Mouse (Mus musculus): ENCODE results near the gene Vwce.
A peak's percentile ranks its signal among the peaks of the same experiment; 100 is the strongest.

The Vwce gene

DNA sequence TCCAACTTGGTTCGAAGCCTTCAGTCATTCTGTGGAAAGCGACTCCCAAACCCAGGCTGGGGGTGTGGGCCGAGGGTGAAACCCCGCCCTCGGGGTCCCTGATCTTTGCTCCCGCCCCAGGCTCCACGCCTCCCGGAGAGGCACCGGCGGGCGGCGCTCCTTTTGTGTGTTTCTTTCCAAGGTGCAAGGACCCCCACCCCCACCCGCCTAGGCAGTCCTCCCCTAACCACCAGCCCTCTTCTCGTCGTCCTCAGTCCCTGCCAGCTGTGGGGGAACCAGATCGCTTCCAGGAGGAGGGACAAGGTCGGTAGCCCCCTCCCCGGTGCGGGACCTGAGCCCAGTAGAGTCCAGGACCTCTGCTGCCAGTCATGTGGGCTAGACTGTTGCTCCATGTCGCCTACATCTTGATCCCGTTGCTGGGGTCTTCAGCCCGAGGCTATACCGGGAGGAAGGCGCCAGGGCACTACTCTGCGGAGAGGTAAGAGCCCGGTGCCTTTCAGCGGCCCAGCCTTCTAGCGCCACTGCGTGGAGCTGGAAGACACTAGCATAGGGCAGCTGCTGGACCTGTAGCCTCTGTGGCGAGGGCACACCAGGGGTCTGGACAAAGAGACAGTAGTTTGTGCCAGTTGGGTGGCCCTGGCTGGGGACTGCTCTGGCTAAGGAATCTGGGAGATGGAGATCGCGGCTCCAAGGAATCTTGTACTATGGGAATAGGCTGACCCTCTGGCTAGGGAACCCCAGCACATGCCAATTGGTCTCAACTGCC lies at the start of gene Vwce:
Gene Vwce, plus strand, starts transcription at position 108 of the 766 bp plus-strand sequence.
- peak; percentile 45 for DNase-seq

GRCm38 (mm10) chr19:10585112-10585511 lies 48.9 kb upstream of the Vwce start:
- DNase-seq = no peak

- no peak for DNase-seq
These were observed 46.8 kb upstream of the Vwce start for GRCm38 (mm10) chr19:10587231-10587630.

DNA sequence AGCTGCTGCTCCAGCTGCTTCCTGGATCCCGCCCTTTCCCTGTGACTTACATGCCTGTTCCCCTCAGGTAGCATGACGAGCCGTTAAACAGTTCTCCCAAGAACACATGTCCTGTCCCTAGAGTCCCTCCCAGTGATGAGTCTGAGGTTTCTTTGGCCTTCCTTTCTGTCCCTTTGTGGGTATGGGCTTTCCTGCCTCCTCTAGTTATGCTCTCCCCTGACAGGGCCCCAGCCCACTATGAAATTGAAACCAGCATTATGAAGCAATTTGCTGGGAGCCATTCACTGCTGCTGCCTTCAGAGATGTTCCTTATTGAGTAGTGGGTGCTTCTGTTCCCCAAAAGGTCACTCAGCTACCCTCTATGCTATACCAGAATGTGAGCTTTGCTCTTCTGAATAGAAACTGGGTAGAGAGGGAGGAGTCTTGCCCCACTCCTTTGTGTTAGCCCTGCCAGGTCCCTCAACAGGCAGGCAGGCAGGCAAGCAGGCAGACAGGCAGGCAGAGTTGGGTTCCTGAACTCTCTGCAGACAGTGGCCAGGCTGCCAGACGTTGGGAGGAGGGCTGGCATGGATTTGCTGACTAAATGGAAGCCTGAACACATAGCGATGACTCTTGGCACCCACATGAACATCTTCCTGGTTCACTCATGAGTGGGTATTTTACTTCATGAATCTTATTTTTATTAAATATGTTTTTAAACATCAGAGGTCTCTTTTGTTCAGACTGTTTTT lies 44.7 kb upstream of the Vwce start:
- no peak for DNase-seq

DNA sequence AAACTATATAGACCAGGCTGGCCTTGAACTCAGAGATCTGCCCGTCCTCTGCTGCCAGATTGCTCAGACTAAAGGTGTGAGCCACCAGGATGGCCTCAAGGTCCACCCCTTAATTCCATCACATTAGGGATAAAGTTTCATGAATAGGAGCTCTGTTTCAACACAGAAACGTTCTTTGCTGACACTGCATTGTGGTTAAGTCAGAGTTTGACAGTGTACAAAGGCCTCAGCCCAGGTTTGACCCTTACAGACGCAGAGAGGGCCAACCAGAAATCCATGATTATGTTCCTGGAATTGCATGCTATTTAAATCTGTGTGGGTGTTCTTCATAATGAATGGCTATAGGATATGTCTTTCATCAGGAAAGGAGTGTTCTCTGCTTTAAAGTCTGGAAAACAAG lies 43.7 kb upstream of the Vwce start:
- no peak for DNase-seq

DNA sequence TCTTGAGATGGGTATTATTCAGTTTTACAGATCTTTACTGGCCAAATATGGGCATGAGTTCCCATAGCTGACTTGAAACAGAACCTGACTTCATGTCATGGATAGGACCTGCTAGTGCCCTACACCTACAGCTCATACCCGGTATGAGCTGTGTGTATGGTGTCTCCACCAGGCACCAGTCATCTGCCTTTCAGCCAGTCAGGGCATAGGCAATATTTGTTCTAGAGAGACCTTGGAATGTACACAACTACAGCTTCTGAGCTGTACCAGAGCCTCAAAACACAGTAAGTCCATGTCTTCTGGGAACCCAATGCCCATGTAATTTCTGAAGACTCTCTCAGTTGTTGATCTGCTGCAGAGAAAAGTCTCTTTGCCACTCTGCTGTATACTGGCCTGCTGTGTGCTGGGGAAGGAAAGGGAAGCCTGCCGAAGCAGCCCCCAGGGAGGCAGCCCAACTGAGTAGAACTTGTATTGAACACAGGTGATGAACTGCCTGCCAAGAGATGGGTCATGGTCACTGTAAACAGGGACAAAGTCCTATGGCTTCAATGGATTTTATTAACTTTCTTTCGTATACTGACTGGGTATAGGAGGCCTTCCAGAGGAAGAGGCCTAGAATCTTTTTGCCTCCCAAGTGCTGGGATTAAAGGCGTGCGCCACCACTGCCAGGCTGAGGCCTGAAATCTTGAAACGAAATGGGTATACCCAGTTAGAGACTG lies 42.2 kb upstream of the Vwce start:
- DNase-seq = no peak

- DNase-seq = no peak
These were observed 35.8 kb upstream of the Vwce start for GRCm38 (mm10) chr19:10598188-10598587.

- DNase-seq = no peak
These were observed 34.4 kb upstream of the Vwce start for GRCm38 (mm10) chr19:10599648-10600047.

GRCm38 (mm10) chr19:10602247-10602769 lies 31.7 kb upstream of the Vwce start:
- DNase-seq = no peak

DNA sequence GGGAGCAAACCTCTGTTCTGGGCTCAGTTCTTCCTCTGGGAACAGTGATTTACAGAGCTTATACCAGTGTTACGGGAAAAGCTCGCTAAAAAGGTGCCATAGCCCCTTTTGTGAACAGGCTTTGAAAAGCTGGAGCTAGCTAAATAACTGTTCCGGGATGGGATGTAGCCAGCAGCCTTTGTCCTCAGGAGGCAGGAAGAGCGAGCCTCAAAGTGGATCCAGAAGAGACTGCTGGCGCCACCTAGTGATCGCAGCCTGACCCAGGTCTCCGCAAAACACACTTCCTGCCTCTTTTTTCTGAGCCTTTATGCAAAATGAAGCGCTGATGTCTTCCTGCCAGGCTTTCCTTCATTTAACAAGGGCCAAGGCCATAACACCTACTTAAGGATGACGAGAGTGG lies 31.2 kb upstream of the Vwce start:
- DNase-seq = peak; percentile 87

DNA sequence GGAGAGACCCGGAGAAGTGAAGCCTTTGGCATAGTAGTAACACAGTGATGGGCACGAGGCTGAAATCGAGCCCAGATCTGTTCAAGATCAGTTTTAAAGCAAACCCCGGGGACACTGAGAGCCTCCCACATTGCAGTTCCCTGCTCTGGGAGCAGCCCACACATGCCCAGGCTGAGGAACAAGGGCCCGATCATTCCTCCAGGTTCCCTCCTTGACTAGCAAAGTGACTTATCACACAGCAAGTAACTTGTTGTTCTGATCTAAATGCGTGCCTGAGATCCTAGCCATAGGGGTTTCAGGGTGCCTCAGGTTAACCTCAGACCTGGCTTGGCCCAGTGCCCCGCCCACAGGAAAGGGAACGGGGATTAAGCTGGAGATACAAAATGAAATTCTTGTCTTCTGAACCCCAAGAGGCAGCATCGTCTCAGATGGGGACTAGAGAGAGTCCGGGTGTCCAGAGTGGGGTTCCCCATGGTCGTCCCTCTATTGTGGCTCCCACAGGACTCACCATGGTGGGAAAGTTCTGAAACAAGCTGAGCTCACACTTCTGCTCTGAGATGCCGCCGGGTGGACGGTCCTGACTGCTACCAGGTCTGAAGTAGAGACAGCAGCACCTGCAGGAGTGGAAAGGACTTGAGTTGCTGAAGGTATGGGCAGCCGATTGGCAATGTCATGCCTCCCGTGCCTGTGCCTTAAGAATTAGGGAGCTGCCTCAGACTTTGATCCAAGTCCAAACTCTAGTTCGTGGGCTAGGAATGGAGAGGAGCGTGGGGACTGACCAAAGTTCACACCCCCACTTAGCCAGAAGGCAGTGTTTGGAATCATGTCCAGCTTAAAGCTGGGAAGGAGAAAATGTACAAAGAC lies 30.1 kb upstream of the Vwce start:
- DNase-seq = peak; percentile 19

GRCm38 (mm10) chr19:10604534-10604933 lies 29.5 kb upstream of the Vwce start:
- peak; percentile 15 for DNase-seq

DNA sequence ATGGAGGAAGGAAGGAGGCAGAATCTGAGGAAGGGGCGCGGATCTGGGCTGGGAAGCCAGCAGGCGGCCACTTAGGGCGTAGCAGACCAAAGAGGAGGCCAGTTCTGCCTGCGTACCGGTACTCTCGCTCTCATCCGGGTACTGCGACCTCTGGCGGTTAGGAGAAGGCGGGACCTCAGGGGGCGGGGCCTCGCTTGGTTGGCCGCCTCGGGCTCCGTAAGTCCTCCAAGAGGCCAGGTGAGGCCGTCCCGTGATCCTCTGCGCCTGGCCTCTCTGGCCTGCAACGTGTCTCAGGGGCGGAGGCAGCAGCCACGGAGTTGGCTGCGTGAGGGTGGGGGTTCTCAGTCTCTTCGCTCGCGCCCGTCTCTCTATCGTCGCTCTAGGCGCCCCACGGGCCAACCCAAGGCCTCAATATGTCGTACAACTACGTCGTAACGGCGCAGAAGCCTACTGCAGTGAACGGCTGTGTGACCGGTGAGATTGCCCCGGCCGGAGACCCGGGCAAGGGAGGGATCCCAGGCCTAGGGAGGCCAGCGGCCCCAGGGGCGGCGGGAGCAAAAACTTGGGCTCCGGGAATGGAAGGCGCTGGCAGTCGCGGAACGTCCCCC lies 28.6 kb upstream of the Vwce start, which contains the start of the genes Ddb1 and Tkfc:
Gene Ddb1, plus strand, starts transcription at position 35 of the 608 bp plus-strand sequence.
Gene Tkfc, minus strand, starts transcription at position 362 of the 608 bp plus-strand sequence.
- DNase-seq = peak; percentile 99

DNA sequence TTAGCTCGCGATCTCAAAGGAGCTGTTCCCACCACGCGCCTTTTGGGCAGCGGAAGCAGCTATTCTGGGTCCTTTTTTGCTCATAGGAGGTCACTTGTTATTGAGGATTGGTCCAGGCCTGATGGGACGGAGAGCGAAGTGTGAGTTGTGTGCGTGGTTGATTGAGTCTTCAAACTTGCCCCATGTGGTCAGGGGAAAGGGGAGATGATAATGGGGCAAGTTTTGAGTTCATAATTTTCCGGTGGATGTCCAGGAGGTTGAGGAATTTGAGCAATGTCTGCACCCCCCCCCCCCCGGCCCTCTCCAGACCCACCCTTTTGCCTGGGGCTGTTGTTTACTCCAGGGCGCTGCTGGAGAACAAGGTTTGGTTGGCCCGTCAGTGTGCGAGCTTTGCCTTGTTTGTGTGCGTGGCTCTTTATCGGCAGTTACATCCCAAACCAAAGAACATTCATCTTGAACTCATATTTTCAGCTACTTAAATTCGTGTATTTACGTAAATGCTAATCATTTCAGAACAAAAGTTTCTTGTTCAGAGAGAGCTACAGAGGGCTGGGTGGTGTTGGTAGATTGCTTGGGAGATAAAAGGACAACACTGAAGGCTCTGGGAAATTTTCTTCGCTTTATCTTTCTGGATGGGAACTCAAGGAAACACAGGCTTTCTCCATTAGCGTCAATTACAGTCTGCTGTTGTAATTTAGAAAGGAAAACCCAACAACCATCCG lies 28.0 kb upstream of the Vwce start:
- no peak for DNase-seq

DNA sequence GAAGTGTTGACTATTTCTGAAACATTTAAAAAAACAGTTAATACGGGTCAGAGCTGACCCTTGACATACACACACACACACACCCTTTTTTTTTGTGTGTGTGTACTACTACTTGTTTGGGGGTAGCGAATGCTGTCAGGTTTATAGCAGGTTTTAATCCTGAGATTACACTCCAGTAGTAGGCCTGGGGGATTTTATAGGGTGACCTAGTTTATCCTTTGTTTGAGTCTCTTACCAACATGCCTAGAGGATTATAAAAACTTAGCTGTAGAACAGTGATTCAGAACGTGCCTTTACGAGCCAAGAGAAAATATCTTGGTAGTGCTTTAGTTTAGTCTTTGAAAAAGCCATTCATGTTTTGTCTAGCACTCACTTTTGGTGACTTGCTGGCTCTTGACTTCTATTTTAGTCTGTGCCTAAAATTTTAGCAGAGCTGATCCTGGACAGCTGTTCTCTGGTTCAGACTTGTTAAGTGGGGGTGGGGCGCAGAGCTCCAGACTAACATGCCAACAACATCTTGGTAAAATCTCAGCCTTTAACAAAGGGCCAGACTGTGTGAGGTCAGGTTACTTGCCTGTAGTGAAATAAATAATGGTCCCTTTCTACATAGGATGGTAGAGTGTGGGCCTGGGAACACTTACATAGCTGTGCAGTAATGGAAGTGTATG lies 25.3 kb upstream of the Vwce start:
- DNase-seq = no peak

DNA sequence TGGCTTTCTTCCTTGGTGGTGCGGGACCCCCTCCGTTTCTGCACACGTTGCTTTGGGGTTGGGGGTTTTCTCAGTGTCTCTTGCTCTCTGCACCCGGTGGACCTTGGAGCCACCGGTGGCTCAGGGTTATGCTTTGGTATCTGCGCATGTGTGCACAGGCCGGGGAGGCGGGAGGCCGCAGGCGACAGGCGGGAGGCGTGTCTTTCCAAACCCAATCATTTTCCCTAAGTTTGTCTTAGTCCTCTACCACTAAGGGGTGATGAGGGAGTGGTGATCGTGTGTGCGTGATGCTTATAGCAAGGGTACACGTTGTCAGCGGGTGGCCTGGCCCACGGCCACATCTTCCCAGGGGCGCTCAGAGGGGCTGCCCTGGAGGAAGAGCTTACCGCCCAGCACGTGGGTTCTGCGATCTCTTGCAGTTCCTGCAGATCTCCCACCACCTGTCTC lies 882 bp downstream of the Vwce start:
- peak; percentile 52 for DNase-seq

GRCm38 (mm10) chr19:10637840-10638239 lies 3.8 kb downstream of the Vwce start:
- DNase-seq = no peak

DNA sequence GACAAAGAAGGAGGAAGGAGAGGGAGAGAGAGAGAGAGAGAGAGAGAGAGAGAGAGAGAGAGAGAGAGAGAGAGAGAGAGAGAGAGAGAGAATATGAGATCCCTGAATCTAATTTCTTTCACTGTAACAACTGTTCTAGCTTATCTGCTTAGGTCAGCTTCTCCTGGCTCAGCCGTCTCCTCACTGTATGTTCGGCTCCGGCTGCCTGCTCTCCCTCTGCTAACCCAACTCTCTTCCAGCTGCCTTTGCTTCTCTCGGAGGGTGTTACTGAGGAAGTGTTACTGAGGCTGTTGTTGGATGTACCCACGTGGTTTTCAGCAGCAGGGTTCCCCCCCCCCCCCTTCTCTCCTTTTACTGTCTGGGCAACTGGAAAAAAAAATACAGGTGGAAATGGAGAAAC lies 6.1 kb downstream of the Vwce start:
- DNase-seq = no peak

DNA sequence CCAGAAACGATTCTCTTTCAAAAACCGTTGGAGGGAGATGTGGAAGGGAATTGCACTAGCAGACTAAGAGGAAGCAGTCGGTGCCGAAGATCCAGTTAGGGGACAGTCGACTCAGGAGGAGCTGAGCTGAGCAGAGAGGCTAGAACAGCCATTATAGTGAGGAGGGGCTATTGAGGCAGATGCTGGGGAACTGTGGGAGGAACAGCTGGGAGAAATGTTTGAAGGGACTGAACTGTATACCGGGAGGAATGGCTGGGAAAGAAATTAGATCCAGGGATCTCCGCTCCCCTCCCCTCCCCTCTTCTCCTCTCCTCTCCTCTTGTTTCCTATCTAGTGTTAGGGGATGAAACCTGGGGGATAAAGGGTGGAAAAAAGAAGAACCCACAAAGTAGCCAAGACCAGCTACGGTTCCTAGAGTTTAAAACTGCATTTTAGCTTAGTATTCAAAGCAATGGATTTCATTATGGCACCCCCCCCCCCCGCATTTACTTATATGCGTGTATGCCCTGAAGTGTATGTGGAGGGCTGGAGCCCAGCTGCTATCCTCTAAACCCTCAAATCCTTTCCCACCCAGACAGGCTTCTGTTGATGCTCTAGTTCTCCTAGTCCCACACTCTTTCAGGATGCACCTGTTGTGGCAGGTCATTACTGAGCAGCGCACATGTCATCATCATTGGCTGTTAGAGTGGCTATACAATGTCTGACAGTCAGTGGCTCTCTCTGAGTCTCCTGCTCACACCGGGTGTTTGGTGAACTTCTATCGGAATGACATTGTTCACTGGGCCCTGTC lies 6.8 kb downstream of the Vwce start:
- DNase-seq = no peak

GRCm38 (mm10) chr19:10645616-10646015 lies 11.6 kb downstream of the Vwce start:
- DNase-seq = no peak

All from cerebellum, adult 8-10 months (tissue).